Mouse (Mus musculus): Measurements from ENCODE around the gene Zfp653. TPM values are rescaled to one million over a fixed set of nuclear protein-coding genes. Genes with fewer than 3 reads are reported as not detected.

Gene Zfp653
- polyA plus RNA-seq, 1 experiment, result 8.0 TPM

DNA sequence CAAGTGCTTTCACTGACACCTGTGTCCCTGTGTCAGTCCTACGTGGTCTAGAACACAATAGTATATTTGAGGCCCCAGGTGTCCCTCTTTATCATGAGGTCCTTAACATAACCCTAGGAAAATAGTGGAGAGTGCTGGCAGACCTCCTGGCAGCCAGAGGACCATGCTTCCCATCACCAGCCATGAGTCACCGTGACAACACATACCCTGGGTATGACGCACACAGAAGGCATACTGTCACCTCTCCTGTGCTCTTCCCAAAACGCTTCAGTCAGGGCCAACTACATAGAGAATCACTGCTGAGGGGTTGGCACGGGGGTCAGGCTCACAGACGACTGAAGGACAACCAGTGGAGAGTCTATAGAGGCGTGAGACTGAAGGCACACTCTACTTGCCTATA is 18.8 kb upstream of the Zfp653 start:
- no peaks in the 10 kb centered on the region for H3K79me2 ChIP-seq (ENCODE audit: control insufficient read depth, insufficient read depth)
- no peaks in the 10 kb centered on the region for H3K36me3 ChIP-seq (ENCODE audit: control insufficient read depth, insufficient read depth)
- no peaks in the 10 kb centered on the region for H3K79me3 ChIP-seq (ENCODE audit: low read depth)
- no peak overlapping the region for H3K4me3 ChIP-seq (ENCODE audit: insufficient read depth, poor library complexity, severe bottlenecking)
- H3K27me3 ChIP-seq (ENCODE audit: control insufficient read depth, insufficient read depth, insufficient read length), result no peaks in the 10 kb centered on the region
- TF ChIP-seq FOSL1 (IDR thresholded peaks at IDR 0.05; ENCODE audit: insufficient read depth, low read length, poor library complexity, severe bottlenecking) (peak; percentile 35), CTCF (IDR thresholded peaks at IDR 0.05; ENCODE audit: control insufficient read depth, insufficient read depth, insufficient read length) (no peak), MYOD1 (IDR thresholded peaks at IDR 0.05; ENCODE audit: control insufficient read depth, insufficient read length, low read depth) (peak; percentile 7), MYOG (IDR thresholded peaks at IDR 0.05; ENCODE audit: control insufficient read depth, extremely low read depth, insufficient read length) (no peak), USF1 (IDR thresholded peaks at IDR 0.05; ENCODE audit: low read depth) (no peak), MAX (IDR thresholded peaks at IDR 0.05) (peak; percentile 40), CEBPB (IDR thresholded peaks at IDR 0.05; ENCODE audit: low read depth) (no peak)
- H3ac ChIP-seq (ENCODE audit: control insufficient read depth, insufficient read length, low read depth), result no peak overlapping the region

DNA sequence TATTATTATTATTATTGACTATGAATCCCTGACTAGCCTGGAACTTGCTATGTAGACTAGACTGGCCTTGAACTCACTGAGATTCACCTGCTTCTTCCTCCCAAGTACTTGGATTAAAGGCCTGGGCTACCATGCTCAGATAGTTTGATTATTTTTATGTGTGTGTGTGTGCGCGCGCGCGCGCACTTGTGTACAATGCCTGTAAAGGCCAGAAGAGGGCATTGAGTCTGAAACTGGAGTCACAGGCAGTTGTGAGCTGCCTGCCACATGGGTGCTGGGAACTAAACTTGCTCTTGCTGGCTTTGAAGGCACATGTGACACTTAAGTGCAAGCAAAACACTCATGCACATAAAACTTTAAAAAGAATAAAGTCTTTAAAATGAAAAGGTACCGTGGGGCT is 18.1 kb upstream of the Zfp653 start:
- Histone ChIP-seq H3K79me2 (ENCODE audit: control insufficient read depth, insufficient read depth) (no peaks in the 10 kb centered on the region), H3K4me3 (ENCODE audit: insufficient read depth, poor library complexity, severe bottlenecking) (no peak overlapping the region), H3K27me3 (ENCODE audit: control insufficient read depth, insufficient read depth, insufficient read length) (no peaks in the 10 kb centered on the region), H3K79me3 (ENCODE audit: low read depth) (peaks cover 2% of the 10 kb centered on the region), H3ac (ENCODE audit: control insufficient read depth, insufficient read length, low read depth) (no peak overlapping the region), H3K36me3 (ENCODE audit: control insufficient read depth, insufficient read depth) (no peaks in the 10 kb centered on the region)
- no peak for TF ChIP-seq USF1 (IDR thresholded peaks at IDR 0.05; ENCODE audit: low read depth)
- no peak for TF ChIP-seq CTCF (IDR thresholded peaks at IDR 0.05; ENCODE audit: control insufficient read depth, insufficient read depth, insufficient read length)
- TF ChIP-seq FOSL1 (IDR thresholded peaks at IDR 0.05; ENCODE audit: insufficient read depth, low read length, poor library complexity, severe bottlenecking), result no peak
- TF ChIP-seq MYOD1 (IDR thresholded peaks at IDR 0.05; ENCODE audit: control insufficient read depth, insufficient read length, low read depth), result no peak
- no peak for TF ChIP-seq MYOG (IDR thresholded peaks at IDR 0.05; ENCODE audit: control insufficient read depth, extremely low read depth, insufficient read length)
- TF ChIP-seq CEBPB (IDR thresholded peaks at IDR 0.05; ENCODE audit: low read depth), result no peak
- no peak for TF ChIP-seq MAX (IDR thresholded peaks at IDR 0.05)

DNA sequence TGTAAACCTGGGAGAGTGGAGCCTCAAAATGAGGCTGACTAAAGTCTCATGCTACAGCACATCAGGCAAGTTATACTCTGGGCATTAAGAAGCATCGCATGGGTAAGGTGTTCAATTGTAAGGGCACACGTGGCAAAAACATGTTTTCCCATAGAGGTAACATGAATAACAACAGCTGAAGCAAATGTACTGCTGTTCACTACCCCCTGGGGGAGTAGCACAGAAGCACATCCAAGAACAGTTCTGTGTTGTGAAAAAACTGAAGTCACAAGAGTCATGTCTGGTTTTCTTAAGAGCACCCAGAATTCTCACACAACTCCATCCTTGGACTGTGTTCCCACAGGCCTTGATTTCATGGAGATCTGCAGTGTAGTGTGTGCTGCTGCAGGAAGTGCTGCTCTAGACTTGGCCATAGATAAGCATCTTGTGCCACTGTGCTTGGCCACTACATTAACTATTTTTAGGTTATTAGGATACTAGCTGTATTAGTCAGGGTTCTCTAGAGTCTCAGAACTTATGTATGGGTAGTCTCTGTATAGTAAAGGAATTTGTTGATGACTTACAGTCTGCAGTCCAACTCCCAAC is 15.9 kb upstream of the Zfp653 start:
- TF ChIP-seq MYOG (IDR thresholded peaks at IDR 0.05; ENCODE audit: control insufficient read depth, extremely low read depth, insufficient read length), result no peak
- no peak for TF ChIP-seq MYOD1 (IDR thresholded peaks at IDR 0.05; ENCODE audit: control insufficient read depth, insufficient read length, low read depth)
- TF ChIP-seq MAX (IDR thresholded peaks at IDR 0.05), result no peak
- TF ChIP-seq FOSL1 (IDR thresholded peaks at IDR 0.05; ENCODE audit: insufficient read depth, low read length, poor library complexity, severe bottlenecking), result no peak
- no peak for TF ChIP-seq CEBPB (IDR thresholded peaks at IDR 0.05; ENCODE audit: low read depth)
- TF ChIP-seq USF1 (IDR thresholded peaks at IDR 0.05; ENCODE audit: low read depth), result no peak
- TF ChIP-seq CTCF (IDR thresholded peaks at IDR 0.05; ENCODE audit: control insufficient read depth, insufficient read depth, insufficient read length), result no peak
- H3K36me3 ChIP-seq (ENCODE audit: control insufficient read depth, insufficient read depth), result no peaks in the 10 kb centered on the region
- H3K27me3 ChIP-seq (ENCODE audit: control insufficient read depth, insufficient read depth, insufficient read length), result no peaks in the 10 kb centered on the region
- peaks cover 6% of the 10 kb centered on the region for H3K79me2 ChIP-seq (ENCODE audit: control insufficient read depth, insufficient read depth)
- no peak overlapping the region for H3K4me3 ChIP-seq (ENCODE audit: insufficient read depth, poor library complexity, severe bottlenecking)
- H3ac ChIP-seq (ENCODE audit: control insufficient read depth, insufficient read length, low read depth), result no peak overlapping the region
- peaks cover 2% of the 10 kb centered on the region for H3K79me3 ChIP-seq (ENCODE audit: low read depth)

DNA sequence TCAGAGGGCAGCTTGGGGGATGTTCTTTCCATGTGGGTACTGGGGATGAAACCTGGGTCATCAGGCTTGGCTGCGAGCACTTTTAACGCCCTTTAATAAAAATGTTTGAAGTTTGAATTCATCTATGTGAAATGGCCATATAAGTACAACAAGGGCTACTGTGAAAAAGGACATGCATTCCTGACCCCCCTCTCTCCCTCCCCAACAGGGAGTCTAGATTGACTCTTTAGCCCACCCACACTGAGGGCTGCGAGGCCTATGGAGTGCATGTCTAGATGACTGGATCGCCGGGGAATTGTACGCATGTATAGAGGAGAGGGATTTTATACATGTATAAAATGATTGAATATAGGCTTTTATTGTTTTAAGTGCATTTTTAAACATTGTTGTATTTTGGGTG is 14.8 kb upstream of the Zfp653 start:
- Histone ChIP-seq H3ac (ENCODE audit: control insufficient read depth, insufficient read length, low read depth) (peak overlapping the region; percentile 43), H3K4me3 (ENCODE audit: insufficient read depth, poor library complexity, severe bottlenecking) (peak overlapping the region; percentile 65), H3K79me3 (ENCODE audit: low read depth) (peaks cover 2% of the 10 kb centered on the region), H3K27me3 (ENCODE audit: control insufficient read depth, insufficient read depth, insufficient read length) (no peaks in the 10 kb centered on the region), H3K36me3 (ENCODE audit: control insufficient read depth, insufficient read depth) (no peaks in the 10 kb centered on the region), H3K79me2 (ENCODE audit: control insufficient read depth, insufficient read depth) (peaks cover 6% of the 10 kb centered on the region)
- TF ChIP-seq MYOD1 (IDR thresholded peaks at IDR 0.05; ENCODE audit: control insufficient read depth, insufficient read length, low read depth) (no peak), FOSL1 (IDR thresholded peaks at IDR 0.05; ENCODE audit: insufficient read depth, low read length, poor library complexity, severe bottlenecking) (no peak), CEBPB (IDR thresholded peaks at IDR 0.05; ENCODE audit: low read depth) (no peak), MYOG (IDR thresholded peaks at IDR 0.05; ENCODE audit: control insufficient read depth, extremely low read depth, insufficient read length) (no peak), CTCF (IDR thresholded peaks at IDR 0.05; ENCODE audit: control insufficient read depth, insufficient read depth, insufficient read length) (no peak), MAX (IDR thresholded peaks at IDR 0.05) (no peak), USF1 (IDR thresholded peaks at IDR 0.05; ENCODE audit: low read depth) (no peak)

DNA sequence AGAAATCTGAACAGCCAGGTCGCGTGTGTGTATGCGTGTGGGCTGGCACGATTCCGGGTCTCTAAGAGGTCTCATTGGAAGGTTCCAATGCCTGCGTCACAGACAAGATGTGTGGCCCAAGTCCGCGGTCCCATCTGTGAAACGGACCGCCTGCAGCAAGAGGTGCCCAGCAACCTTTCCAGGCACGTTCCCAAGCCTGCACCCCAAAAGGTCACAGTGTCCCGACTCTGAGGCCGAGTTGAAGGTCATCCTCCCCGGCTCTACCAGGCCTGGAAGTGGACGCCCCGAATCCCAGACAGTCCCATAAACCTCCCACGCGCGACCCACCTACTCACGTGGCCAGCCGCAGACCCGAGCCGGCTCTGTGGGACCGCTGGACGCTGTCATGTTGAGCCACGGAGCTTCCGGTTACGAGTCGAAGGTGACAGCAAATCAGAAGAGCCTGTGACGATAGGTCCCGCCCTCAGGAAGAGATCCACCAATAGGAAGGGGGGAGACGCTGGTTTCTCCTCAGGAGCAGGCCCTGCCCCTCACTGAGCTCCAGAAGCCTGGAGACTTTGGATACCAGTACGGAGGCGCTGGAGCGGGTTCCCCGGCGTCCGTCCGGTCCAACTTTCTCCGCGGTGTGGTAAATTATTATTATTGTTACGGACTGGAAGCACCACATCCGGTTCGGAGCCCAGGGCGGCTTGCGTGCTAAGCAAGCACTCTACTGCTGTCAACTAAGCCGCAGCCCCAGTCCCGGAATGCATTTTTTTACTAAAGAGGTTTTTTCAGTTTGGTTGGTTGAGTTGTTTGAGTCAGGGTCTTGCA is 14.1 kb upstream of the Zfp653 start, which contains the start of gene Ecsit:
Gene Ecsit (minus strand): TSS at position 417 of the 813 bp plus-strand sequence.
- peak within 1 kb of the TSS; percentile 65 for H3K4me3 ChIP-seq (ENCODE audit: insufficient read depth, poor library complexity, severe bottlenecking)
- no peaks in the 10 kb centered on the region for H3K36me3 ChIP-seq (ENCODE audit: control insufficient read depth, insufficient read depth)
- TF ChIP-seq MYOG (IDR thresholded peaks at IDR 0.05; ENCODE audit: control insufficient read depth, extremely low read depth, insufficient read length) (no peak), USF1 (IDR thresholded peaks at IDR 0.05; ENCODE audit: low read depth) (peak; percentile 54)
- no peaks in the 10 kb centered on the region for H3K27me3 ChIP-seq (ENCODE audit: control insufficient read depth, insufficient read depth, insufficient read length)
- H3K79me2 ChIP-seq (ENCODE audit: control insufficient read depth, insufficient read depth), result peaks cover 6% of the 10 kb centered on the region
- peak within 1 kb of the TSS; percentile 86 for H3ac ChIP-seq (ENCODE audit: control insufficient read depth, insufficient read length, low read depth)
- peaks cover 2% of the 10 kb centered on the region for H3K79me3 ChIP-seq (ENCODE audit: low read depth)

Data from C2C12 (cell line).